Mouse (Mus musculus): ENCODE results near the gene Med14. TPM values are rescaled to one million over a fixed set of nuclear protein-coding genes. Genes with fewer than 3 reads are reported as not detected.

Gene Med14
- polyA plus RNA-seq, 1 experiment from 2014 or later = 12.6 TPM

DNA sequence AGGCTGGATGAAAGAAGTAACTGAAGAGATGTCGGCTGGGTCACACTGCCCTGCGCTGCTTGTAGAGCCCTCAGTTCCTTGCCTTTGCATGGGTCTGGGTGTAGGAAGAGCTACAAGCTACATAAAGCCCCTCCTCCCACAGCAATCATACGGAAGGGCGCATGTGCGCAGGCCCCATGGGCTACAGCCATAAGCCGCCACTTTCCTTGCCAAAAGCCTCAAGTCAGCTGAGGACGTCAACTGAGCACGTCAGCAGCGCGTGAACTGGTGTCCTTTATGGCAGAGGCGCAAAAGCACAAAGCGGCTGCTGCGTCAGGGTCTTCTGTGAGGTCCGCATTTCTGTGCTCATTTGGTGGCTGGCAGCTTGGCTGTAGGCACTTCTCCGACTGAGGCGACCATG, 110.0 kb downstream of the Med14 start:
- H3K9me3 ChIP-seq = no peaks in the 10 kb centered on the region
- no peak overlapping the region for H3K4me2 ChIP-seq
- no peak for ATAC-seq (ENCODE audit: insufficient number of reproducible peaks, insufficient read depth, low FRiP score, low TSS enrichment, low read depth)
- H3K4me3 ChIP-seq = no peak overlapping the region
- H3K9ac ChIP-seq = no peak overlapping the region
- H3K27ac ChIP-seq = no peak overlapping the region
- no peaks in the 10 kb centered on the region for H3K4me1 ChIP-seq
- H3K27me3 ChIP-seq = no peaks in the 10 kb centered on the region
- peaks cover 33% of the 10 kb centered on the region for H3K36me3 ChIP-seq
- WGBS = 91% methylated on average over 16 of the region's 16 CpGs

DNA sequence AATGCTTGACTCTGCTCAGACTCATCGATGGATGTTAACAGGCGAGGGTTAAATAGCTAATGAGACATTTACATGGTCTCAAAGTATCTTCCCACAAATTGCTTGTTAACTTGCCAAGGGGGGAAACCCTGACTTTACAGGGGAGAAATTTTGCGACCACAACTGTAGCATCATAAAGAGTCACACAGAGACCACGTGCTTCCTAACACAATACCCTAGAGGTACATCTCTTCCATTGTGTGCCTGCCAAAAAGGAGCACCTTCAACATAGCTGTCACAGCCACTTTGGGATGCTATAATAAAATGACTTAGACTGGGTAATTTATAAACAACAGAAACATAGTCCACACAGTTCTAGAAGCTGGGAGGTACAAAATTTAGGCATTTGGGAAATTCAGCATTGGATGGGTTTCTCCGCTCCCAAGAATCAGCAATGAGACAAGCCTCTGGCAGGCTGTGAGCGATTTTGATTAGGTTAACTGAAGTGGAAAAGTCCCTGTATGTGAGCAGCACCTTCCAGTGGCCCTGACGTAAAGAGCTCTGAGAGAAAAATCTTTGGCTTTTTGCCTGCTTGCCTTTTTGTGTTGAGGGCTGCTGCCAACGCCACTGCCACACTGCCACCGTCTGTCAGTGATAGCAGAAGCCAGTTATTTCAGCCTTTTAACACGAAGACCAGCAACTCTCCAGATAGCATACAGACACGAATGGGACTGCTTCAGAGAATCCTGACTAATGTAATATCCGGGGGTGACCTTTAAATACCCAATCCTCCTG, 116.2 kb downstream of the Med14 start:
- Histone ChIP-seq H3K27me3 (no peaks in the 10 kb centered on the region), H3K4me3 (no peak overlapping the region), H3K4me1 (no peaks in the 10 kb centered on the region), H3K27ac (no peak overlapping the region), H3K9ac (no peak overlapping the region), H3K4me2 (no peak overlapping the region), H3K9me3 (no peaks in the 10 kb centered on the region), H3K36me3 (peaks cover 3% of the 10 kb centered on the region; the same call in 1 of the 2 replicates)
- no peak for ATAC-seq (ENCODE audit: insufficient number of reproducible peaks, insufficient read depth, low FRiP score, low TSS enrichment, low read depth)
- 64% methylated on average over 12 of the region's 12 CpGs for WGBS

DNA sequence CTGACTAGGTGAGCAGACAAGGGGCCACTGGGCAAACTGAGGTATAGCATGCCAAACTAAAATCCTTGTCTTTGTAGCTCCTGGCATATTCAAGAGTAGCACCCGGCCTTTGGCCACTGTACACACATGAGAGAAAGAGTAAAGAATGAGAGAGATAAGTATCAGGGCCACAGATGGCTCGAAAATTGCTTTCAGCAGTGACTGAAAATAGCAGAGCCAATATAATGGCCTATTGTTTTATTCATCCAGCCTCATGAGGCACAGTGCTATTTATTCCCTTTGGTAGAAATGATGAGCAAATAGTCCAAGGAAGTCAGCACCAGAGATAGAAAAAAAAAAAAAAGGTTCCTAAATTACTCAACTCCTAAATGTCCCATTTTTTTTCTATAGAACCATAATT, 116.9 kb downstream of the Med14 start:
- H3K27ac ChIP-seq = no peak overlapping the region
- H3K27me3 ChIP-seq = peaks cover 1% of the 10 kb centered on the region; the same call in 1 of the 2 replicates
- H3K4me1 ChIP-seq = no peaks in the 10 kb centered on the region
- no peak overlapping the region for H3K4me3 ChIP-seq
- no peak for ATAC-seq (ENCODE audit: insufficient number of reproducible peaks, insufficient read depth, low FRiP score, low TSS enrichment, low read depth)
- H3K4me2 ChIP-seq = no peak overlapping the region
- no peaks in the 10 kb centered on the region for H3K9me3 ChIP-seq
- no peak overlapping the region for H3K9ac ChIP-seq
- H3K36me3 ChIP-seq = peaks cover under 1% of the 10 kb centered on the region; the same call in 1 of the 2 replicates
- WGBS = 28% methylated on average over 2 of the region's 2 CpGs

Other genes with a start within 250 kb of the Med14 start
- 63.0 and 69.7 TPM in 2 replicates for gene Atp6ap2, start 174.3 kb downstream of the Med14 start, polyA plus RNA-seq (2015; fragmentation: Nextera tagmentation; extraction: Ambion mirVana)
- gene 1810030O07Rik, start 88.4 kb downstream of the Med14 start, polyA plus RNA-seq (2015; fragmentation: Nextera tagmentation; extraction: Ambion mirVana) = 42.0 and 43.2 TPM in 2 replicates

Measured in embryonic facial prominence, embryonic 13.5 days (tissue).